ENCODE assay signal across 9 mouse cellular contexts in the genomic region with DNA sequence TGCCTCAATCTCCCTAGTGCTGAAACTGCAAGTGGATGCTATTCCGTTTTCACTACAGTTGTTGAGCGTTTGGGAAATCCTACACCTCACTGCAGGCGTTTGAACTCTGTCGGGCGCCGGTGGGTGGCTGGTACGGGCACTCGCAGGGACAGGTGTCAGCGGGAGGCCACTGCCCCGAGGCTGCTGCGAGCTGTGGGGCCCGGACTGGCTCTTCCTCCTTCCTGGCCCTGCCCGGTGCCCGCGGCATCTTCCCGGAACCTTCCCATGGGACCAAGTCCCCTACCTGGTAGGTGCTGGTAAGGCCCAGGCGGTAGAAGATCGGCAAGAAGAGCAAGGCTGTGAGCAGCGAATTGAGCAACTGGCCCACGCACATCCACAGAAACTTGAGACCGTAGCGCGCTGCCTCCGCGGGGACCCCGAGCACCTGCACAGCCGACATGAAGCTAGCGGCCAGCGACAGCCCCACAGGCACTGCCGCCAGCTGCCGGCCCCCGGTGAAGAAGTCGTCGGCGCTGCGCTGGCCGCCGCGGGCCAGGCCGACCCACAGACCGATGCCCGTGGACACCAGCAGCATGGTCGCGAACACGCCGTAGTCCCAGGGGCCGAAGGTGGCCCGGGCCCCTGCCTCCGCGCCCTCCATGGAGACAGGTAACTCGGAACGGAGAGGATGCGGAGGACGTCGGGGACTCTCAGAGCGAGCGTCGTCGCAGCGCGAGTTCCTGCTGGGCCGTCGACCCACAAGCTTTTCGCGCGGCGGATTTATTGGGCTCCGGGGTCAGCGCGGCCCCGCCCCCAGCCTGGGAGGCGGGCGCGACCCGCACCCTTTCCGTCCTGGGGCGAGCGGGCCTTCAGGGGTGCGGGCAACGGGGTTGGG. TPM values are rescaled to one million over a fixed set of nuclear protein-coding genes. Genes with fewer than 3 reads are reported as not detected.
A peak's percentile ranks its signal among the peaks of the same experiment; 100 is the strongest.
DNase-seq lines count a peak whose midpoint lies in the region; ATAC-seq and TF ChIP-seq lines count a peak whose summit lies in the region.
"Had no signal": no experiment of that assay in that cellular context is flagged by ENCODE, and none has a peak within 500 bp of the region (broad histone marks: within the 10 kb centered on the region; RNA-seq: fewer than 3 reads in every experiment).

Gene Slc5a5, minus strand, starts transcription at position 736 of the 874 bp plus-strand sequence.

- TF ChIP-seq CTCF in midbrain, postnatal 0 days (IDR thresholded peaks at IDR 0.05), result no peak

- H3K9ac ChIP-seq in kidney, embryonic 15.5 days, result peak within 1 kb of the TSS; percentile 19; the same call in 1 of the 2 replicates
- H3K9ac ChIP-seq in hindbrain, embryonic 15.5 days, result no peak within 1 kb of the TSS
- H3K9ac ChIP-seq in midbrain, postnatal 0 days (replicated peaks; ENCODE audit: low read length, poor library complexity, severe bottlenecking), result no peak within 1 kb of the TSS; the same call in 1 of the 2 replicates

- H3K27me3 ChIP-seq in kidney, embryonic 15.5 days, result peaks cover 54% of the 10 kb centered on the region
- H3K27me3 ChIP-seq in hindbrain, embryonic 15.5 days, result peaks cover 46% of the 10 kb centered on the region
- H3K27me3 ChIP-seq in midbrain, postnatal 0 days (ENCODE audit: insufficient read depth, low read length), result peaks cover 20% of the 10 kb centered on the region

- no peak within 1 kb of the TSS for H3K27ac ChIP-seq in kidney, embryonic 15.5 days
- H3K27ac ChIP-seq in hindbrain, embryonic 15.5 days (replicated peaks), result no peak within 1 kb of the TSS
- no peak within 1 kb of the TSS for H3K27ac ChIP-seq in midbrain, postnatal 0 days (ENCODE audit: low read depth, low read length)

- H3K4me2 ChIP-seq in kidney, embryonic 15.5 days, result peak within 1 kb of the TSS; percentile 56
- H3K4me2 ChIP-seq in hindbrain, embryonic 15.5 days, result peak within 1 kb of the TSS; percentile 35
- H3K4me2 ChIP-seq in midbrain, postnatal 0 days (ENCODE audit: low read depth, low read length, poor library complexity, severe bottlenecking), result peak within 1 kb of the TSS; percentile 28; the same call in 1 of the 2 replicates

- peak within 1 kb of the TSS; percentile 36 for H3K4me3 ChIP-seq in kidney, embryonic 15.5 days (replicated peaks)
- H3K4me3 ChIP-seq in hindbrain, embryonic 15.5 days, result peak within 1 kb of the TSS; percentile 19
- no peak within 1 kb of the TSS; the same call in 1 of the 2 replicates for H3K4me3 ChIP-seq in midbrain, postnatal 0 days (ENCODE audit: low read depth, low read length)
- H3K4me3 ChIP-seq: erythroblast, embryonic 14.5 days had no signal

- no peak for ATAC-seq in kidney, embryonic 15.5 days (replicated peaks; ENCODE audit: low FRiP score)
- no peak for ATAC-seq in hindbrain, embryonic 15.5 days (ENCODE audit: low FRiP score, low read depth)
- ATAC-seq in midbrain, postnatal 0 days (ENCODE audit: low FRiP score), result no peak

- peaks cover 45% of the 10 kb centered on the region for H3K4me1 ChIP-seq in kidney, embryonic 15.5 days
- H3K4me1 ChIP-seq in hindbrain, embryonic 15.5 days (replicated peaks), result peaks cover 20% of the 10 kb centered on the region
- 0 out of 2 replicates have a peak, but pooled peaks cover 2% of the 10 kb centered on the region for H3K4me1 ChIP-seq in midbrain, postnatal 0 days (ENCODE audit: insufficient read depth, low read length)

- no peaks in the 10 kb centered on the region for H3K9me3 ChIP-seq in kidney, embryonic 15.5 days (replicated peaks)
- H3K9me3 ChIP-seq in hindbrain, embryonic 15.5 days, result no peaks in the 10 kb centered on the region
- H3K9me3 ChIP-seq in midbrain, postnatal 0 days (ENCODE audit: low read length), result no peaks in the 10 kb centered on the region

- WGBS in kidney, embryonic 15.5 days, result under 1% methylated on average over 79 of the region's 80 CpGs
- WGBS in hindbrain, embryonic 15.5 days, result 5% methylated on average over 80 of the region's 80 CpGs
- 8% methylated on average over 69 of the region's 80 CpGs for WGBS in midbrain, postnatal 0 days

- peaks cover 31% of the 10 kb centered on the region for H3K36me3 ChIP-seq in kidney, embryonic 15.5 days
- peaks cover 27% of the 10 kb centered on the region for H3K36me3 ChIP-seq in hindbrain, embryonic 15.5 days
- H3K36me3 ChIP-seq in midbrain, postnatal 0 days (ENCODE audit: insufficient read depth, low read length), result peaks cover 21% of the 10 kb centered on the region

- no peak for DNase-seq in kidney, postnatal 10 days
- peak; percentile 65 for DNase-seq in embryo, embryonic 11 days
- DNase-seq in midbrain, postnatal 0 days (ENCODE audit: low spot score), result no peak
- no peak for DNase-seq in thymus, postnatal 14 days
- no peak for DNase-seq in layer of hippocampus, adult 9-11 months
- no peak for DNase-seq in right cerebral cortex, postnatal 10 days (ENCODE audit: low spot score in 2 of 2)

RNA-seq across cellular contexts. Expression of gene Slc5a5, which starts in this region (rescaled TPM):
- 0.06 and 0.25 TPM in 2 replicates for polyA plus RNA-seq in kidney, embryonic 15.5 days (2015; fragmentation: Nextera tagmentation; extraction: Ambion mirVana)
- 1.7 and 1.9 TPM in 2 replicates for polyA plus RNA-seq in hindbrain, embryonic 15.5 days (2015; fragmentation: Nextera tagmentation; extraction: Ambion mirVana)
- 1.2 and 2.1 TPM in 2 replicates for total RNA-seq in midbrain, postnatal 0 days (2014; rRNA removed)
- polyA plus RNA-seq in midbrain, postnatal 0 days (2015; fragmentation: Nextera tagmentation; extraction: Ambion mirVana), result 3.7 and 4.1 TPM in 2 replicates
